Mouse (Mus musculus): Measurements from ENCODE around the gene Rchy1.

DNA sequence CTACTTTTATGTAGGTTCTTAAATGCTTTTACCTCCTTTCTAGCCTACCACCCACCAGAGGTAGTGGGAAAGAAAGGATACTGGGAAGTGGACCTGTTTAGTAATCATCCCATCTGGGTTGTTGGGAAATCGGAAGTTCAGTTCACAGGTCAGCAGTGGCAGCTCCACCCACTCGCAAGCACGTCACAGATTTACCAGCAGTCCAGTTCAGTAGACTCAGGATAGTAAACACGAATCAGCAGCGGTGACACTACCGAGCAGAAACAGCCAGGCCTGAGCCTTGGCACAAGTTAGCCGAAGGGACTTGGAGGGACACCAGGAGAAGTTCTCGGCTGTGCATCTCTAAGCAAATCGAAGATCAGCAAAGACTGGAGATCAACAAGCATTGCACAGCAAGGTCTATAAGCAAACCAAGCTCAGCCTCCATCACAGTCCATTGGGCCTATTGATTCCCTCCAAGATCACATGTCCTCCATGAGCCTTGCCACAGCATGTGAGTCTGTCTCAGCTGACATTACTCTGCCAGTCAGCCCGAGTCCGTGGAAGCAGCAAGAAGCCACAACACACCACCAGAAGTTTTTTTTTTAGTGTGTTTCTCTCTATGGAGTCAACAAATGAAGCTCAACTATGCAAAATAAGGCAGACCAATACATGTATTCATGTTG lies 18.4 kb upstream of the Rchy1 start:
- TF ChIP-seq GATA1 (IDR thresholded peaks at IDR 0.05; ENCODE audit: low read length) (no peak), TAL1 (IDR thresholded peaks at IDR 0.05; ENCODE audit: low read length) (no peak)

Data from erythroblast, embryonic 14.5 days (primary cell).